Mouse (Mus musculus) layer of hippocampus, adult 2 months (tissue): Measurements from ENCODE around the gene Cd200. TPM values are rescaled to one million over a fixed set of nuclear protein-coding genes. Genes with fewer than 3 reads are reported as not detected.
A peak's percentile ranks its signal among the peaks of the same experiment; 100 is the strongest.

Experiments used
- DNase-seq, 2 experiments: peaks; one replicate each; pipeline ENCODE4 v3.0.0; 2022; ENCODE audit warnings: low spot score in 2 of 2
- H3K27ac ChIP-seq: fragments of 200-600 bp; 2 replicates; pipeline ENCODE4 v1.8.1; 2022
- H3K4me3 ChIP-seq: fragments of 200-600 bp; 2 replicates; pipeline ENCODE4 v1.8.1; 2022; ENCODE audit warnings: mild to moderate bottlenecking
- CTCF ChIP-seq: fragments of 200-600 bp; conservative IDR thresholded peaks from 2 replicates; pipeline ENCODE4 v1.8.1; 2022; ENCODE audit warnings: antibody characterized with exemption, mild to moderate bottlenecking, moderate library complexity
- total RNA-seq, 2 experiments: library from RNA; stranded (reverse); gene quantifications; 2 replicates each; pipeline ENCODE4 v1.2.3; 2021

The Cd200 gene
- total RNA-seq, 2 experiments from 2014 or later: 75.7 to 76.2 TPM

- TF ChIP-seq CTCF: no peak
- DNase-seq: no peak
- H3K27ac ChIP-seq: no peak overlapping the region
- no peak overlapping the region for H3K4me3 ChIP-seq
Measured at GRCm38 (mm10) chr16:45397440-45397839, 11.4 kb downstream of the Cd200 start.

GRCm38 (mm10) chr16:45392246-45392645 lies 16.6 kb downstream of the Cd200 start:
- no peak for DNase-seq
- no peak overlapping the region for H3K27ac ChIP-seq
- no peak for TF ChIP-seq CTCF
- H3K4me3 ChIP-seq: no peak overlapping the region

- no peak for TF ChIP-seq CTCF
- no peak overlapping the region for H3K27ac ChIP-seq
- DNase-seq: no peak
- no peak overlapping the region for H3K4me3 ChIP-seq
Measured at GRCm38 (mm10) chr16:45391680-45392079, 17.2 kb downstream of the Cd200 start.

- DNase-seq: no peak
- TF ChIP-seq CTCF: no peak
- Histone ChIP-seq H3K27ac (no peak overlapping the region), H3K4me3 (no peak overlapping the region)
Measured at GRCm38 (mm10) chr16:45390286-45390956, 18.4 kb downstream of the Cd200 start.

- Histone ChIP-seq H3K4me3 (no peak overlapping the region), H3K27ac (no peak overlapping the region)
- no peak for TF ChIP-seq CTCF
- no peak for DNase-seq
Measured at GRCm38 (mm10) chr16:45389833-45390232, 19.0 kb downstream of the Cd200 start.

GRCm38 (mm10) chr16:45389041-45389440 lies 19.8 kb downstream of the Cd200 start:
- no peak for DNase-seq
- no peak for TF ChIP-seq CTCF
- Histone ChIP-seq H3K4me3 (no peak overlapping the region), H3K27ac (no peak overlapping the region)

- no peak for TF ChIP-seq CTCF
- no peak overlapping the region for H3K27ac ChIP-seq
- no peak for DNase-seq
- no peak overlapping the region for H3K4me3 ChIP-seq
Measured at GRCm38 (mm10) chr16:45381811-45382210, 27.0 kb downstream of the Cd200 start.

GRCm38 (mm10) chr16:45378959-45379358 lies 29.9 kb downstream of the Cd200 start:
- DNase-seq: no peak
- TF ChIP-seq CTCF: no peak
- no peak overlapping the region for H3K27ac ChIP-seq
- H3K4me3 ChIP-seq: no peak overlapping the region

- TF ChIP-seq CTCF: no peak
- Histone ChIP-seq H3K27ac (no peak overlapping the region), H3K4me3 (no peak overlapping the region)
- DNase-seq: no peak
Measured at GRCm38 (mm10) chr16:45378147-45378943, 30.5 kb downstream of the Cd200 start.

- Histone ChIP-seq H3K4me3 (no peak overlapping the region), H3K27ac (no peak overlapping the region)
- DNase-seq: no peak
- no peak for TF ChIP-seq CTCF
Measured at GRCm38 (mm10) chr16:45377332-45377731, 31.5 kb downstream of the Cd200 start.

GRCm38 (mm10) chr16:45376812-45377211 lies 32.0 kb downstream of the Cd200 start:
- Histone ChIP-seq H3K27ac (no peak overlapping the region), H3K4me3 (no peak overlapping the region)
- no peak for DNase-seq
- TF ChIP-seq CTCF: no peak

- Histone ChIP-seq H3K27ac (no peak overlapping the region), H3K4me3 (no peak overlapping the region)
- no peak for TF ChIP-seq CTCF
- DNase-seq: peak; percentile 19 to 36
Measured at GRCm38 (mm10) chr16:45376294-45376693, 32.6 kb downstream of the Cd200 start.

GRCm38 (mm10) chr16:45375506-45376225 lies 33.2 kb downstream of the Cd200 start:
- no peak for DNase-seq
- Histone ChIP-seq H3K4me3 (no peak overlapping the region), H3K27ac (no peak overlapping the region)
- no peak for TF ChIP-seq CTCF
